Mouse (Mus musculus) mouse embryonic stem cell (cell line): Measurements from ENCODE around the gene Gtdc1.

Experiments
- in situ Hi-C, 2 experiments: fragments of 300-500 bp; cut with MboI; formaldehyde crosslinking; loops; 1 replicate in 1 of 2; 3 replicates in 1 of 2; pipeline ENCODE4 v1.14.3; 2019 to 2020; ENCODE audit warnings: low sequenced_read_pairs in 2 of 2, low pct_unique_long_range_greater_than_20kb in 1 of 2, mixed read lengths in 1 of 2; ENCODE audit not compliant: unreplicated experiment in 1 of 2

The Gtdc1 gene

DNA sequence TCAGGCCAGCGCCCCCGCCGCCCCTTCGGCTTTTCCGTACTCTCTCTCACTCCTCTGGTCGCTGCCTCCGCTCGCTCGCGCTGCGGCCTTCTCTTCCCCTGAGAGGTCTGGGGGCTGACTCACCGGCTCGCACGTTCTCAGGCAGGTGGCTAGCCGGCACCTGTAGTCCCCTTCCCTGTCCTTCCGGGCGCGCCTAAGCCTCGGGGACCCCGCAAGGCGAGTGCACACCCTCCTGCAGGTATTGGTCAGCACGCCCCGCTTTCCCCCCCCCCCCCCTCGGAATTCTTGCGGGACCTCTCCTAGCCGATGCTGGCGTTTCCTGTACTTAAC is at the start of gene Gtdc1:
TSS of gene Gtdc1 (minus strand) at position 176 of the 330 bp plus-strand sequence.
- in situ Hi-C loops = no loop called here

GRCm38 (mm10) chr2:44977051-44977450 is 49.6 kb upstream of the Gtdc1 start:
- in situ Hi-C loops = no loop called here

DNA sequence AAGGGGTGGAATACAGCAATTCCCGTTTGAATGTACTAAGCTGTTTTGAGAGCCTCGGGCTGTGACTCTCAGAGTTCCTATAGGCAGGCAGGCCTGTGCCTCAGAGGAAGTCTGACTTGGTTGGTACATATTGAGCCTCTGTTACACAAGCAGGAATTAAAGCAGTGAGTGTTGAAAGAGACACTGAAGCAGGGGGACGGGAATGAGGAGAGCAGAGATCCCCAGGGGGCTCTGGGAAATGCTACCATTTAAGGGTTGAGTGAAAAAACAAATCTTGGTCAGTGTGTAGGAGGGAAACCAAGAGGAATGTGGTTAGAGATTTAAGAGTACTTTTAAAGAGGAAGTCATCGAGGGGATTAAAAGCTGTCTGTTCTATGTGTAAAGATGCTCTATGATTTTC is 49.0 kb upstream of the Gtdc1 start:
- in situ Hi-C loops = no loop called here

DNA sequence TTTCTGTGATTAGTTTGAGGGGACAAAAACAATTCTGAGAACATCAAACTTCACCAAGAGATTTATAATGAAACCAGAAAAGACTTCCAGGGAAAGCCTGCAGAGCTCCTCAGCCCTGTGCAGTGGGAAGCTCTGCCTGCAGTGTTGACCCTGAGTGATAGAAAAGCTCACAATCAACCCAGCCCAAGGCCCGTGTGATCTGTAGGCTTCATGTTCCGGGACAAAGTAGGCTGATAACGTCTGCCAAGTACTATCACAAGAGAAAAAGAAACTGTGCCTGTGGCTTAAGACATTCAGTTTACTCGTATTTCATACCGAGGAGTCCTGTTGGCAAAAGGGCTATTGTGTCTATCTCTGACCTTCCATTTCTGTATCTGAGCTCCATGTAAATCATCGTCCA is 46.4 kb upstream of the Gtdc1 start:
- in situ Hi-C loops = no loop called here

- in situ Hi-C loops = no loop called here
These were observed 42.7 kb upstream of the Gtdc1 start for GRCm38 (mm10) chr2:44970087-44970646.

GRCm38 (mm10) chr2:44969640-44970039 is 42.2 kb upstream of the Gtdc1 start:
- in situ Hi-C loops = no loop called here

GRCm38 (mm10) chr2:44969226-44969625 is 41.8 kb upstream of the Gtdc1 start:
- in situ Hi-C loops = no loop called here

GRCm38 (mm10) chr2:44965834-44966555 is 38.5 kb upstream of the Gtdc1 start:
- in situ Hi-C loops = no loop called here

DNA sequence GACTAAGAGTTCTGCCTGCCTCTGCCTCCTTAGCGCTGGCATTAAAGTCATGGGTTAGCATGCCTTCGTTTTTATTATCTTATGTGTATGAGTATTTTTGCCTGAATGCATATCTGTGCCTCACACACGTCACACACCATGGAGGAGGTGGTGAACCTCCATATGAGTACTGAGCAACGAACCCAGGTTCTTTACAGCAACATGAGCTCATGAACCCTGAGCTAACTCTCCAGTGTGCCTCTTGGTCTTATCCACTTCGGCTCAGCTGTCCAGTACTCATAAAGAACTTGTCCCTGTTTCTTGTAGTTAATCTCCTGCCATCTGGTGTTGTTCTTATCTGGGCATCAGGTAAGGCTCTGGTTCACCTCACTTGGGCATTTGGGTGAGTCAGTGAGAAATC is 35.2 kb upstream of the Gtdc1 start:
- in situ Hi-C loops = no loop called here

DNA sequence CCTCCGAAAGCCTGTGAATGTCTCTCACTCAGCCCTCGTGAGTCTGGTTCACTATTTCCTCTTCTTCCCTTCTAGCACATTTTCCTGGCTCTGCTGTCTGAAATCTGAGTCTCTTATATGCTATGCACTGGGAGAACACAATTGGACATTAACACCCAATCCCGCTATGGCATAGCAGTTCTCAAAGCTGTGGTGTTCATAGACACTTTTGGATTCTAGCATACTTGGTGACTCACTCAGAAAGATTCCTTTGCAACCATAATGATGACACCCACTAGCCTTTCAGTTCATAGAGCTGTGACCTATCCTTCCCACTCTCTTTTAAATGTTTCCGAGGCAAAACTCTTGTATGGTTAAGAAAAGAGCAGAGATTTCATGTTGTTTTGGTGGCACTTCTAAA is 33.7 kb upstream of the Gtdc1 start:
- in situ Hi-C loops = no loop called here

DNA sequence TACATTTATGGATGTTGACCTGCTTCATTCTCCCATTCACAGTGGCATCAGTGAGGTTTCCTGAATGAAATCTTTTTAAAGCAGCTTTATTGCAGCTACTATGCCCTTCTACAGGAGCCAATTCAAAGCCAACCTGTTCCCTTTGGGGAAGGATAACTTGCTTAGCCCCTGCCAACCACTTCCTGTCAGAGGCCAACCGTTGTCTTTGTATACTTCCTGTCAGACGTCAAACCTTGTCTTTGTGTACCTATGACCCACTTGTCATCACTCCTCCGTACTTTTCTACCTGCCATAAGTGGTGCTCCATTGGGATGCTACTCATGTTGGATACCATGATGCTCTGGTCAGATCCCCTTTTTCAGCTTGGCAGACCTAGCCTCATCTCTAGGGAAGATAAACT is 33.1 kb upstream of the Gtdc1 start:
- in situ Hi-C loops = no loop called here

DNA sequence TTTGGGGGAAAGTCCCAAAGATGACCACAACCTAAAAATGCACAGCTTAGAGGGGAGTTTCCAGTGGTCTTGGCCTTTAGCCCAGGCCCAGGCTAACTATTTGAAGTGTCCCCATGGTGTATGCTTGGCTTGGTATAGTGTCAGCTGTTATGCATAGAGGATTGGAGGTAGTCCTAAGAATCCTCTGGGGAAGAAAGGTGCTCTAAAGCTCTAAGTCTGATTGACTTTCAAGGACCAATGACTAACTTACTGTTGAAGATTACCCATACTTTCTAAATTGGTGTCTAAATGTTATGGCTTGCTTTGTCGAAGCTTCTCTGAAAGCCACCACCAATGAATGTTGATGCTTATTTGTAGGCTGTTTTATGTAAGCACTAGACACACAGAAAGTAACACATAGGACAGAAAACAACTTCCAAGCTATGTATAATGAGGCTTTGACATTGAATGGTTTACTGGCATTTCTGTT is 29.9 kb upstream of the Gtdc1 start:
- in situ Hi-C loops = no loop called here

- in situ Hi-C loops = no loop called here
These were observed 28.8 kb upstream of the Gtdc1 start for GRCm38 (mm10) chr2:44956232-44956631.

- in situ Hi-C loops = no loop called here
These were observed 28.0 kb upstream of the Gtdc1 start for GRCm38 (mm10) chr2:44955506-44955905.

DNA sequence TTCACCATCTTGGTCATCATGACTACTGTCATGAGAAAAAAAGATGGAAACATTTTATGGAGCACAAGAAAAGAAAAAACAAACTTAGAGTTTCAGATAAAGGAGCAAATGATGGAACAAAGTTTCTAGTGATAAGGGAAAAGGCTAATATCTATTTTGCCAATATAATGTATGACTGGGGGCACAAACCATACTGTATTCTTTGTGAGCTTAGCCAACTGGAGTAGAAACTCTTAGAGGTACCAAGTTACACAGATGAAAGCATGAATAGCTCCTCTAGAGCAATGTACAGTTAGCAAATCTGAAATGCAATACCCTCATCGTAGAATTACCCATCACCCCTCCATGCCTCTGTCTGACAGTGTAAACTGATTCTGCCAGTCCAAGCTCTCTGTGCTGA is 26.7 kb upstream of the Gtdc1 start:
- in situ Hi-C loops = no loop called here

DNA sequence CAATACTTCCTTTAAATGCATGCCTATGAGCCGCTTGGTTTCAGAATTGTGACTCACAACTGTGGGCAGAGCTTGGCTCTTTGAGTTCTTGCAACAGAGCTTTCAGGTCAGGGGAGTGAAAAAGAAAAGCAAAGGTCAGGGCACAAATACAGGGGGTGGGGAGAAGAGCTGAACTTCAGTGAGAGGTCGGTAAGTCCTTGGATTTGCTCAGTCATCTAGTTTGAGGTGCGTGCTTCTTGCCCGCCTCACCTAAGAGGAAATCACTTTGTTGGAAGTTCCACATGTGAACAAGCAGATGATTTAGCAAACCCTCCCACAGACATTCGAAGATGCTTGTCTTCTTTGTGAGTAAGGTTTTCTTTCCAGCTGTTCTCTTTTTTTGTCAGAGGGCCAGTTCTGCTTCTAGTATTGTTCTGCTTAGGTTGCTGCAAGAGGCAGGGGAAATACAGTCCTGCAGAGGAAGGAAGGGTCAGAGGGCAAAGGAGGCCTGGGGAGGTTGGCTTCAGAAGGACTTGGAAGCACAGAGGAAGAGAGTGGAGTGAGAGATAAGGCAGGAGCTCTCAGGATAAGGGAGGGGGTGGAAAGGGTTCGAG is 25.5 kb upstream of the Gtdc1 start:
- in situ Hi-C loops = no loop called here

DNA sequence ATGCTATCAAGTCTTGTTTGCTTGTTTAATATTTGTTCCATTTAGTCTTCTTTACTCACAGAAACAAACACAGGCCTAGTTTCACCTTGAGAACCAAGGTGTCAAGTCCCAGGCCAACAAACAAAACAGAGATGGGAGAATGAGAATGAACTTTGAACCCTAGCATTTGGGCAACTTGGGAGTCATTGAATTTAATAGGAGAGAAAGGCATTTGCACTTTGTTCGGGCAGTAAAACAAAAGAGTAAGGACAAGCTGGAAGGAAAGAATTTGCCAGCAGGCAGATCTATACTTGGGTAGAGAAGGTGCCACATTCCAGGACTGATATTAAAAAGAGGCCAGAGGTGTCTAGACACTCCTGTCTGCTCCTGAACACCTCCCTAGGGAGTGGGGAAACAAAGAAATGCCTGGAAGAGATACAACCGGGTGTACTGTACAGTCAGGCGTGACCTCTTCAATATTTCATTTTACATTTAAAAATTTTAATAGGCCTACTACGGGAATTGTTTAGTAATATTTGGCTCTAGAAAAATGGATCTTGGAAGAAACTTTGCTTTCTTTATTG is 24.3 kb upstream of the Gtdc1 start:
- in situ Hi-C loops = no loop called here

DNA sequence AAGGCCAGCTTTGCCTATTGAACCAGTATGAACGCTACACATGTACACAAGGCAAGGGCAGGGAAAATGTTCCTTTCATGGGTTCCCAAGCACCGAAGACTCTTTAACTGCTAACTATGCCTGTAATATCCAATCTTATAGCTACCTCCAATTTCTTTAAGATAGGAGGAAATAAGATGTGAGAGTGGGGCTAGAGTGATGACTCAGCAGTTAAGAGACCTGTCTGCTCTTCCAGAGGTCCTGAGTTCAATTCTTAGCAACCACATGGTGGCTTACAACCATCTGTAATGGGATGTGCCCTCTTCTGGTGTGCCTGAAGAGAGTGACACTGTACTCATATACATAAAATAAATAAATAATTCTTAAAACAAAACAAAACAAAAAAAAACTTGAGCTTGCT is 17.2 kb upstream of the Gtdc1 start:
- in situ Hi-C loops = no loop called here

DNA sequence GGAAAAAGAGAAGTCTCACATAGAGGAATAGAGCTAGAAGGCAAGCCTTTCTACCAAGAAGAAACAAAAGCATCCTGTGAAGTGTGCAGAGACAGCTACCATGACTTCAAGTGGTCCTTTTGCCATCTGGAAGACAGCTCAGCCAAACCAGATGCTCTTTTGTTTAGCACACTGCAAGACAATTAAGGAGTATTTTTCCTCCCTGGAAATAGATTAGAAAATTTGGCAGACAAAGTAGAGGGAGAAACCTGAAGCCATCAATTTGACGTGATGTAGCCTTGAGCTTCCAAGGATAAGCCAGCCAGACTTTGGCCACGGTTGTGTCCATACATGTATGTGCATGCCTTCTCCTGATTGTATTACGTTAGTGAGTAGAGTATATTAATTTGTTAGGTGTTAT is 3.5 kb upstream of the Gtdc1 start:
- in situ Hi-C loops = no loop called here

GRCm38 (mm10) chr2:44928631-44929030 is 1.2 kb upstream of the Gtdc1 start:
- in situ Hi-C loops = no loop called here
